Mouse (Mus musculus) midbrain, embryonic 15.5 days (tissue): Measurements from ENCODE around the gene Olfr963. TPM values are rescaled to one million over a fixed set of nuclear protein-coding genes. Genes with fewer than 3 reads are reported as not detected.
"Not testable (repeated sequence)": the region's sequence is repeated elsewhere in the genome, so short reads cannot be mapped to it uniquely, and the experiment has no call there.

Source experiments
- ATAC-seq: fragments of 200-750 bp; cut with Nextera tagmentation; replicated peaks from 2 replicates; pipeline ENCODE4 v1.8.0; 2017; ENCODE audit warnings: moderate TSS enrichment
- H3K27ac ChIP-seq: fragments of 300-500 bp; sonication (generic); 2 replicates; pipeline ENCODE4 v1.5.1; 2015; ENCODE audit warnings: mild to moderate bottlenecking, inconsistent platforms
- H3K27me3 ChIP-seq: fragments of 300-500 bp; sonication (generic); replicated peaks from 2 replicates; pipeline ENCODE4 v1.6.1; 2015; ENCODE audit warnings: inconsistent platforms
- H3K36me3 ChIP-seq: fragments of 300-500 bp; sonication (generic); replicated peaks from 2 replicates; pipeline ENCODE4 v1.6.1; 2015; ENCODE audit warnings: inconsistent platforms
- H3K4me1 ChIP-seq: fragments of 300-500 bp; sonication (generic); 2 replicates; pipeline ENCODE4 v1.6.1; 2015; ENCODE audit warnings: inconsistent platforms
- H3K4me2 ChIP-seq: fragments of 300-500 bp; sonication (generic); 2 replicates; pipeline ENCODE4 v1.6.1; 2015; ENCODE audit warnings: inconsistent platforms, mild to moderate bottlenecking, moderate library complexity
- H3K4me3 ChIP-seq: fragments of 300-500 bp; sonication (generic); 2 replicates; pipeline ENCODE4 v1.5.1; 2015; ENCODE audit warnings: mild to moderate bottlenecking, inconsistent platforms
- H3K9ac ChIP-seq: fragments of 300-500 bp; sonication (generic); 2 replicates; pipeline ENCODE4 v1.6.1; 2015; ENCODE audit warnings: mild to moderate bottlenecking, inconsistent platforms
- H3K9me3 ChIP-seq: fragments of 300-500 bp; sonication (generic); 2 replicates; pipeline ENCODE4 v1.6.1; 2016; ENCODE audit warnings: inconsistent platforms
- WGBS: fragments of 180-500 bp; shearing (Covaris S2); methylation state at CpG from one replicate; pipeline ENCODE4 v1.1.7; 2015; ENCODE audit warnings: mixed read lengths; 5-methylcytosine and 5-hydroxymethylcytosine counted together
- polyA plus RNA-seq: library from polyadenylated mRNA; unstranded; fragments of >200 nt; fragmentation: Nextera tagmentation; extraction: Ambion mirVana; gene quantifications from 2 replicates; pipeline ENCODE4 v1.2.1, GENCODE M21; 2015

Gene Olfr963
- polyA plus RNA-seq, 1 experiment from 2014 or later = not detected

- H3K27me3 ChIP-seq, H3K36me3 ChIP-seq, H3K4me2 ChIP-seq, H3K27ac ChIP-seq, H3K9me3 ChIP-seq, H3K4me3 ChIP-seq, ATAC-seq, H3K9ac ChIP-seq, H3K4me1 ChIP-seq: not testable (repeated sequence)
- WGBS = 84% methylated on average over 8 of the region's 8 CpGs
Observed at GRCm38 (mm10) chr9:39701123-39701522, 34.1 kb downstream of the Olfr963 start.

- ATAC-seq = no peak
- no peak within 1 kb of the TSS for H3K9ac ChIP-seq
- no peak within 1 kb of the TSS for H3K4me2 ChIP-seq
Observed at GRCm38 (mm10) chr9:39707017-39707416, 40.0 kb downstream of the Olfr963 start, which contains the start of gene Olfr149. Olfr149 (minus strand) TSS chr9:39707117.

GRCm38 (mm10) chr9:39708958-39709357 lies 42.0 kb downstream of the Olfr963 start:
- no peak for ATAC-seq
- Histone ChIP-seq H3K9me3 (no peaks in the 10 kb centered on the region), H3K4me2 (no peak overlapping the region), H3K4me3 (no peak overlapping the region), H3K36me3 (no peaks in the 10 kb centered on the region), H3K27me3 (no peaks in the 10 kb centered on the region), H3K4me1 (no peaks in the 10 kb centered on the region), H3K27ac (no peak overlapping the region), H3K9ac (no peak overlapping the region)
- 70% methylated on average over 3 of the region's 3 CpGs for WGBS

More at GRCm38 (mm10) chr9:39707017-39707416, 40.0 kb downstream of the Olfr963 start, which contains the start of gene Olfr149:
- Histone ChIP-seq H3K9me3 (no peaks in the 10 kb centered on the region), H3K36me3 (no peaks in the 10 kb centered on the region), H3K4me1 (no peaks in the 10 kb centered on the region), H3K27me3 (no peaks in the 10 kb centered on the region), H3K27ac (no peak within 1 kb of the TSS), H3K4me3 (no peak within 1 kb of the TSS)

GRCm38 (mm10) chr9:39711053-39711452 lies 44.0 kb downstream of the Olfr963 start, which contains the start of gene Olfr965:
Olfr965 (plus strand) TSS chr9:39711353.
- no peak within 1 kb of the TSS for H3K9ac ChIP-seq
- no peaks in the 10 kb centered on the region for H3K4me1 ChIP-seq
- H3K4me2 ChIP-seq = no peak within 1 kb of the TSS
- H3K27me3 ChIP-seq = no peaks in the 10 kb centered on the region
- no peaks in the 10 kb centered on the region for H3K9me3 ChIP-seq
- ATAC-seq = no peak
- H3K4me3 ChIP-seq = no peak within 1 kb of the TSS
- H3K36me3 ChIP-seq = no peaks in the 10 kb centered on the region
- no peak within 1 kb of the TSS for H3K27ac ChIP-seq

Other genes with a start within 250 kb of the Olfr963 start
- not detected in 2 replicates for gene Olfr952, start 240.1 kb upstream of the Olfr963 start, polyA plus RNA-seq
- not detected in 2 replicates for gene Olfr954, start 210.5 kb upstream of the Olfr963 start, polyA plus RNA-seq
- gene Olfr955, start 195.3 kb upstream of the Olfr963 start, polyA plus RNA-seq = not detected in 2 replicates
- not detected in 2 replicates for gene Olfr44, start 173.2 kb upstream of the Olfr963 start, polyA plus RNA-seq
- not detected in 2 replicates for gene Olfr957, start 151.4 kb upstream of the Olfr963 start, polyA plus RNA-seq
- gene Olfr958, start 113.2 kb upstream of the Olfr963 start, polyA plus RNA-seq = not detected in 2 replicates
- not detected in 2 replicates for gene Olfr959, start 91.6 kb upstream of the Olfr963 start, polyA plus RNA-seq
- gene AW551984, start 62.8 kb upstream of the Olfr963 start, polyA plus RNA-seq = 172 and 184 TPM in 2 replicates
- gene Olfr148, start 56.5 kb upstream of the Olfr963 start, polyA plus RNA-seq = not detected in 2 replicates
- gene Olfr960, start 45.8 kb upstream of the Olfr963 start, polyA plus RNA-seq = not detected in 2 replicates
- not detected in 2 replicates for gene Olfr961, start 22.1 kb upstream of the Olfr963 start, polyA plus RNA-seq
- not detected in 2 replicates for gene Olfr149, start 39.9 kb downstream of the Olfr963 start, polyA plus RNA-seq
- gene Olfr965, start 44.1 kb downstream of the Olfr963 start, polyA plus RNA-seq = not detected in 2 replicates
- gene Olfr150, start 63.8 kb downstream of the Olfr963 start, polyA plus RNA-seq = not detected in 2 replicates
- not detected in 2 replicates for gene Olfr967, start 79.0 kb downstream of the Olfr963 start, polyA plus RNA-seq
- gene Olfr968, start 116.0 kb downstream of the Olfr963 start, polyA plus RNA-seq = not detected in 2 replicates
- not detected in 2 replicates for gene Olfr969, start 123.7 kb downstream of the Olfr963 start, polyA plus RNA-seq
- not detected in 2 replicates for gene Olfr970, start 141.7 kb downstream of the Olfr963 start, polyA plus RNA-seq
- not detected in 2 replicates for gene Olfr971, start 169.7 kb downstream of the Olfr963 start, polyA plus RNA-seq
- gene Olfr972, start 199.2 kb downstream of the Olfr963 start, polyA plus RNA-seq = not detected in 2 replicates
- gene Olfr229, start 240.1 kb downstream of the Olfr963 start, polyA plus RNA-seq = not detected in 2 replicates